Mouse (Mus musculus) testis, adult 10 weeks (tissue): ENCODE results near the gene Olfr478. TPM values are rescaled to one million over a fixed set of nuclear protein-coding genes. Genes with fewer than 3 reads are reported as not detected.

Experiments
- polyA plus RNA-seq: library from polyadenylated mRNA; stranded (reverse); fragments of 350-450 nt; fragmentation: Illumina TruSeq; extraction: RNeasy Lipid Tissue Mini Kit (QIAGEN cat#74804); gene quantifications from one replicate; pipeline ENCODE4 v1.2.3, GENCODE M21; 2014; ENCODE audit warnings: low read depth, low replicate concordance

Gene Olfr478
- polyA plus RNA-seq: not detected

GRCm38 (mm10) chr7:108033889-108034288 lies at the start of gene Olfr478:
TSS of gene Olfr478 (minus strand) at chr7:108033989.

DNA sequence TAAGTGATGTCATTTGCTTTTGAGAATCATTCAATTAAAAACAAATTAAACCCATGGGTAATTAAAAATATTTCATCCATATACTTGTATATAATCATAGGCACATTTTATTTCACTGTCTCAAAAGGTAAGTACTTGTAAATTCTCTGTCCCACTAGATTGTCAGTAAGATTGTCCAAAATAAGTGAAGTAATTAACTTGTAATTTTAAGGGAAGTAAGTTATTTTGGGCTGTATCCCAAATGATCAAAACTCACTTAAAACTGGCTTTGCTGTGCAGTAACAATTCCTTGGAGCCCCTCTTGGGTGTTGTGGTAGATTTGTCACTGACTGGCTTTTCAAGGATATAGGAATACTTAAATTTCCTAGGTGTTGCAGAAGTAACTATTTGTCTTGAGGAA lies 45.8 kb upstream of the Olfr478 start, which contains the start of gene Olfr481:
Olfr481 (plus strand) TSS at position 301 of the 400 bp plus-strand sequence.

GRCm38 (mm10) chr7:108067246-108067645 lies 33.5 kb upstream of the Olfr478 start, which contains the start of gene Olfr480:
TSS of gene Olfr480 (minus strand) at chr7:108067346.

DNA sequence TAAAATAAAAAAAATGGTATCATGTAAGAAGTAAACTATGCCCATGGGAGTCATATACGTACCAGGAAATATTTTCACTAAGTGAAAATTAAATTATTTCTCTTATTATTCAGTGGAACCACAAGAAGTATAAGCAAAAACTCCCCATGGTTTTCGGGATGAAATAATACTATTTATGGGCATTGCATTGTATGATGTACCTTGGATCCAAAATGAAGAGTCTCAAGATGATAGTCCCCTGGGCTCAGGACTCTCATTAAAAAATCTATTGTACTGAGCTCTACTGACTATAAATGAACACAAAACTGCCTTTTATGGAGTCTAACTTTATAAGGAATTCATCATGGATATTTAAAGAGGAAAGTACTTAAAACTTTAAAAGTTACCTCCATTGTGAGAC lies 16.6 kb upstream of the Olfr478 start, which contains the start of gene Olfr479:
Olfr479 (plus strand) TSS at position 301 of the 400 bp plus-strand sequence.

GRCm38 (mm10) chr7:107986393-107986792 lies 47.4 kb downstream of the Olfr478 start, which contains the start of gene Olfr477:
TSS of gene Olfr477 (plus strand) at chr7:107986693.

Other genes starting within 250 kb of the Olfr478 start
- not detected for gene Ovch2, start 232.8 kb downstream of the Olfr478 start, polyA plus RNA-seq
- gene Olfr467, start 221.7 kb downstream of the Olfr478 start, polyA plus RNA-seq: not detected
- not detected for gene Olfr469, start 208.4 kb downstream of the Olfr478 start, polyA plus RNA-seq
- 0.13 TPM for gene Olfr470, start 186.5 kb downstream of the Olfr478 start, polyA plus RNA-seq
- not detected for gene Olfr472, start 136.1 kb downstream of the Olfr478 start, polyA plus RNA-seq
- gene Olfr473, start 103.5 kb downstream of the Olfr478 start, polyA plus RNA-seq: not detected
- gene Olfr474, start 79.3 kb downstream of the Olfr478 start, polyA plus RNA-seq: not detected
- not detected for gene Olfr476, start 69.2 kb downstream of the Olfr478 start, polyA plus RNA-seq
- not detected for gene Olfr477, start 47.3 kb downstream of the Olfr478 start, polyA plus RNA-seq
- gene Olfr479, start 16.7 kb upstream of the Olfr478 start, polyA plus RNA-seq: not detected
- not detected for gene Olfr480, start 33.4 kb upstream of the Olfr478 start, polyA plus RNA-seq
- not detected for gene Olfr481, start 45.9 kb upstream of the Olfr478 start, polyA plus RNA-seq
- not detected for gene Olfr482, start 63.6 kb upstream of the Olfr478 start, polyA plus RNA-seq
- gene Olfr483, start 66.9 kb upstream of the Olfr478 start, polyA plus RNA-seq: not detected
- not detected for gene Olfr484, start 93.5 kb upstream of the Olfr478 start, polyA plus RNA-seq
- not detected for gene Olfr485, start 125.9 kb upstream of the Olfr478 start, polyA plus RNA-seq
- gene Olfr486, start 138.8 kb upstream of the Olfr478 start, polyA plus RNA-seq: not detected
- gene Olfr487, start 180.6 kb upstream of the Olfr478 start, polyA plus RNA-seq: not detected
- gene Olfr488, start 224.4 kb upstream of the Olfr478 start, polyA plus RNA-seq: not detected